9 mouse cellular contexts compared by ENCODE assay signal in genomic region chr11:119156481-119157254, GRCm38 (mm10).
DNase-seq lines count a peak whose midpoint lies in the region; ATAC-seq and TF ChIP-seq lines count a peak whose summit lies in the region.
"Had no signal": no experiment of that assay in that cellular context is flagged by ENCODE, and none has a peak within 500 bp of the region (broad histone marks: within the 10 kb centered on the region; RNA-seq: fewer than 3 reads in every experiment).

No protein-coding gene starts in this region.

- no peak overlapping the region for H3K4me3 ChIP-seq in forebrain, postnatal 0 days (ENCODE audit: low read depth, low read length)
- H3K4me3 ChIP-seq in neural tube, embryonic 15.5 days (replicated peaks): no peak overlapping the region
- no peak overlapping the region for H3K4me3 ChIP-seq in left cerebral cortex, adult 2 months

- WGBS in forebrain, postnatal 0 days: 11% methylated on average over 24 of the region's 24 CpGs
- 16% methylated on average over 24 of the region's 24 CpGs for WGBS in neural tube, embryonic 15.5 days

- TF ChIP-seq CTCF in forebrain, postnatal 0 days (IDR thresholded peaks at IDR 0.05; ENCODE audit: low read depth): peak; percentile 40
- no peak for TF ChIP-seq CTCF in left cerebral cortex, adult 2 months (IDR thresholded peaks at IDR 0.05)

- ATAC-seq in forebrain, postnatal 0 days: peak; percentile 65
- ATAC-seq in neural tube, embryonic 15.5 days (ENCODE audit: low FRiP score): no peak; the same call in 1 of the 2 replicates

- H3K9me3 ChIP-seq in forebrain, postnatal 0 days (ENCODE audit: low read length): no peaks in the 10 kb centered on the region
- no peaks in the 10 kb centered on the region for H3K9me3 ChIP-seq in neural tube, embryonic 15.5 days (replicated peaks)

- H3K27me3 ChIP-seq in forebrain, postnatal 0 days (ENCODE audit: insufficient read depth, low read length): no peaks in the 10 kb centered on the region
- no peaks in the 10 kb centered on the region for H3K27me3 ChIP-seq in neural tube, embryonic 15.5 days (replicated peaks)

- H3K9ac ChIP-seq in forebrain, postnatal 0 days: peak overlapping the region; percentile 37
- H3K9ac ChIP-seq in neural tube, embryonic 15.5 days (replicated peaks): no peak overlapping the region

- H3K4me2 ChIP-seq in forebrain, postnatal 0 days (ENCODE audit: low read depth): peak overlapping the region; percentile 34
- peak overlapping the region; percentile 40 for H3K4me2 ChIP-seq in neural tube, embryonic 15.5 days

- H3K36me3 ChIP-seq in forebrain, postnatal 0 days (ENCODE audit: insufficient read depth): peaks cover 35% of the 10 kb centered on the region
- peaks cover 34% of the 10 kb centered on the region for H3K36me3 ChIP-seq in neural tube, embryonic 15.5 days

- H3K4me1 ChIP-seq in forebrain, postnatal 0 days (ENCODE audit: insufficient read depth): peaks cover 11% of the 10 kb centered on the region
- peaks cover 50% of the 10 kb centered on the region for H3K4me1 ChIP-seq in neural tube, embryonic 15.5 days

- intact Hi-C loops in left cerebral cortex, adult 2 months (cut with DNase I): no loop called here

- peak; percentile 28 to 56 for DNase-seq in layer of hippocampus, postnatal 10 days (ENCODE audit: low spot score in 2 of 2)
- DNase-seq in layer of hippocampus, adult 9-10 months (ENCODE audit: low spot score): no peak
- DNase-seq in forebrain, postnatal 0 days: peak; percentile 60
- DNase-seq in kidney, postnatal 25 days: peak; percentile 44 to 74
- DNase-seq in left cerebral cortex, adult 2 months (ENCODE audit: extremely low spot score in 1 of 2, low spot score in 2 of 2): no peak
- DNase-seq in liver: no peak
- no peak for DNase-seq in adrenal gland, adult 8-10 months
- DNase-seq: layer of hippocampus, adult 9-11 months had no signal

- H3K27ac ChIP-seq in forebrain, postnatal 0 days (ENCODE audit: low read depth, low read length): no peak overlapping the region
- peak overlapping the region; percentile 74 for H3K27ac ChIP-seq in neural tube, embryonic 15.5 days (replicated peaks)
- H3K27ac ChIP-seq in left cerebral cortex, adult 2 months: no peak overlapping the region

Comparison
In these comparisons a context has a peak if more than half of its experiments do, and no peak if none do; other contexts are left out.
1. DNase-seq: peak in layer of hippocampus, postnatal 10 days (2 of 2), forebrain, postnatal 0 days (single experiment) and kidney, postnatal 25 days (2 of 2); none in layer of hippocampus, adult 9-10 months (single experiment), left cerebral cortex, adult 2 months (0 of 2), liver (single experiment) and adrenal gland, adult 8-10 months (single experiment).